Mouse (Mus musculus): Measurements from ENCODE around the gene 1700015F17Rik. TPM values are rescaled to one million over a fixed set of nuclear protein-coding genes. Genes with fewer than 3 reads are reported as not detected.

The 1700015F17Rik gene
- total RNA-seq (2014; rRNA removed) (not detected in 2 replicates), polyA plus RNA-seq (2015; fragmentation: Nextera tagmentation; extraction: Ambion mirVana) (0.30 TPM in 1 of 2 replicates, not detected in the other)

DNA sequence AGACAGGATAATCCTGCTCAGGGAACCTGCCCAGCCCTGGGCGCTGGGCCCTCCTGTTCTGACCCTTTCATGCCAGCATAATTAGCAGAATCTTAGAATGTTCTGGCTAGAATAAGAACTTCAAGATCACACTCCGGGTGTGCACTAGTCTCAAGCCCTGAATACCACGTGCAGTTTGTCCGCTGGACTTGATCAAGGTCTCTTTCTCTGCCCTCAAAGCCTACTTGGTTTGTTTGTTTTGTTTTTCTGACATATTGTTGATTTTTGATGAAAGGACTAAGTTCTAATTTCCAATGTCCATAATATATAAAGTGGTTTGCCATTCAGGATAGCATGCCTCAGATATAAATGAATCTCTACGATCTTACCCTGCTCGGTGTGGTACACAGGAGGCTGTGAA is at the start of gene 1700015F17Rik:
TSS of gene 1700015F17Rik (minus strand) at position 101 of the 400 bp plus-strand sequence.
- Histone ChIP-seq H3K27me3 (ENCODE audit: insufficient read depth, low read length) (no peaks in the 10 kb centered on the region), H3K36me3 (ENCODE audit: insufficient read depth, low read length) (no peaks in the 10 kb centered on the region), H3K4me3 (ENCODE audit: low read length) (no peak within 1 kb of the TSS), H3K9me3 (ENCODE audit: low read length) (no peaks in the 10 kb centered on the region), H3K9ac (replicated peaks; ENCODE audit: low read length) (no peak within 1 kb of the TSS), H3K4me2 (ENCODE audit: low read depth, low read length) (no peak within 1 kb of the TSS), H3K27ac (no peak within 1 kb of the TSS), H3K4me1 (ENCODE audit: insufficient read depth, low read length) (no peaks in the 10 kb centered on the region)
- DNase-seq (ENCODE audit: low spot score) (no peak), ATAC-seq (no peak)
- TF ChIP-seq CTCF (IDR thresholded peaks at IDR 0.05; ENCODE audit: low read depth), result no peak
- 87% methylated on average over 6 of the region's 6 CpGs for WGBS

- Histone ChIP-seq H3K4me3 (ENCODE audit: low read length) (peak overlapping the region; percentile 64; the same call in 1 of the 2 replicates), H3K27ac (no peak overlapping the region), H3K36me3 (ENCODE audit: insufficient read depth, low read length) (no peaks in the 10 kb centered on the region), H3K27me3 (ENCODE audit: insufficient read depth, low read length) (no peaks in the 10 kb centered on the region), H3K4me1 (ENCODE audit: insufficient read depth, low read length) (no peaks in the 10 kb centered on the region), H3K4me2 (ENCODE audit: low read depth, low read length) (peak overlapping the region; percentile 72; the same call in 1 of the 2 replicates), H3K9ac (replicated peaks; ENCODE audit: low read length) (no peak overlapping the region), H3K9me3 (ENCODE audit: low read length) (no peaks in the 10 kb centered on the region)
- TF ChIP-seq CTCF (IDR thresholded peaks at IDR 0.05; ENCODE audit: low read depth), result no peak
- 85% methylated on average over 5 of the region's 5 CpGs for WGBS
- DNase-seq (ENCODE audit: low spot score) (no peak), ATAC-seq (no peak)
These were observed 36.5 kb upstream of the 1700015F17Rik start for GRCm38 (mm10) chr5:5515411-5515810.

DNA sequence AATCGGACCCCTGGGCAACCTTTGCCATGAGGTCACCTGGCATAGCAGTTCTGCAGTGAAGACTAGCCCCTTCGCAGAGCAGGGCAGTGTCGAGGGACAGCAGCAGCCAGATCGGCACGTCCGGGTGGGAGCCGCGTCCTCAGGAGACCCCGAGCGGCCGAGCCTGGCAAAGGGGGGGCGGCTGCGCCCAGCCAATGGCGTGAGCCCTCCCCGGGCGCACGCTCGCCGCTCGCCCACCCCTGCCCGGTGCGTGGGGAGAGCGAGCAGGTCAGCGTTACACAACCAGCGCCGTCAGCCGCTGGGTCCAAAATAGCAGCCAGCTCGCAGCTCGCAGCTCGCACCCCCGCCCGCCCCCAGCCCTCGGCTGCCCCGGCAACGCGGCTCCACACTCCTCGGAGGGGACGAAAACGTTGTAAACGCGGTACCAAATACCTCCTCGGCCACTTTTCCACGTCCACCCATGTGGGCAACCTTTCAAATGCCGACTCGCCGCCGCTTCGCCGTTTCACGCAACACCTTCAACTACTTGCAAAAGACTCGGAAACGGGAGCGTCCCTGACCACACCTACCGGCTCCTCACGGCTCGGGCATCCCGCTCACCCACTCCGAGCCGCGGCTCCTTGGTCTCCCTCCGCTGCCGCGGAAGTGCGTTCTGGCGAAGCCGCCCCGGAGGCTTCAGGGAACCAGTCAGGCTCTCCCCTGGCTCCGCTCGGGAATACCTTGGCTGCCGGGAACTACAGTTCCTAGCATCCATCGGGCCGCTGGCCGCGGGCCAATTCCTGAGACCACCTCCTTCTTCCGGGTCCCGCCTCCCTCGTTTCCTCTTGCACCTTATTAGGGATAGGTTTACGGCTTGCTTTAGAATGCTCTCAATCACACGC is 35.5 kb upstream of the 1700015F17Rik start, which contains the start of gene Cldn12:
TSS of gene Cldn12 (minus strand) at position 763 of the 881 bp plus-strand sequence.
- Histone ChIP-seq H3K27ac (peak within 1 kb of the TSS; percentile 80; the same call in 1 of the 2 replicates), H3K9ac (replicated peaks; ENCODE audit: low read length) (peak within 1 kb of the TSS; percentile 63), H3K4me1 (ENCODE audit: insufficient read depth, low read length) (no peaks in the 10 kb centered on the region), H3K9me3 (ENCODE audit: low read length) (no peaks in the 10 kb centered on the region), H3K4me2 (ENCODE audit: low read depth, low read length) (peak within 1 kb of the TSS; percentile 72), H3K4me3 (ENCODE audit: low read length) (peak within 1 kb of the TSS; percentile 64), H3K36me3 (ENCODE audit: insufficient read depth, low read length) (no peaks in the 10 kb centered on the region), H3K27me3 (ENCODE audit: insufficient read depth, low read length) (no peaks in the 10 kb centered on the region)
- WGBS, result under 1% methylated on average over 73 of the region's 79 CpGs
- DNase-seq (ENCODE audit: low spot score) (peak; percentile 99), ATAC-seq (peak; percentile 95)
- no peak for TF ChIP-seq CTCF (IDR thresholded peaks at IDR 0.05; ENCODE audit: low read depth)

GRCm38 (mm10) chr5:5511401-5511800 is 32.5 kb upstream of the 1700015F17Rik start:
- DNase-seq (ENCODE audit: low spot score) (no peak), ATAC-seq (no peak)
- H3K27me3 ChIP-seq (ENCODE audit: insufficient read depth, low read length), result no peaks in the 10 kb centered on the region
- H3K9ac ChIP-seq (replicated peaks; ENCODE audit: low read length), result no peak overlapping the region
- H3K27ac ChIP-seq, result no peak overlapping the region
- no peak overlapping the region for H3K4me3 ChIP-seq (ENCODE audit: low read length)
- H3K36me3 ChIP-seq (ENCODE audit: insufficient read depth, low read length), result no peaks in the 10 kb centered on the region
- 72% methylated on average over 3 of the region's 3 CpGs for WGBS
- no peak overlapping the region for H3K4me2 ChIP-seq (ENCODE audit: low read depth, low read length)
- no peaks in the 10 kb centered on the region for H3K9me3 ChIP-seq (ENCODE audit: low read length)
- no peaks in the 10 kb centered on the region for H3K4me1 ChIP-seq (ENCODE audit: insufficient read depth, low read length)
- no peak for TF ChIP-seq CTCF (IDR thresholded peaks at IDR 0.05; ENCODE audit: low read depth)

DNA sequence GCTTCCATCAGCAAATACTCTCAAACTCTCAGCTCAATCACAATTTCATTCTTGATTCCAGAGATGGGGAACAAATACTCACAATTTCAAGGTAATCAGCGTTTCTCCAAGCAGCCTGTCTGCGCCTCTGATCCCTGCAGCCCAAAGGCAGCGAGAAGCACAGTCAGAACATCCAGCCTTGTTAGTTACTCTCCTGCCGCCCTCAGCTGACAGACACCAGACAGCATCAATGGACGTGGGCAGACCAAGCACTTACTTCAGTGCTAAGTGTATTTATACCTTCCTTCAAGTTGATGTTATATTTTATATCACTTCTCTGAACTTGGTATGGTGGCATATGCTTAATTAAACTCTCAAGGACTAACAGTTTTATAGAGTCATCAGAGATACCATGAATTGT is 32.0 kb upstream of the 1700015F17Rik start:
- Histone ChIP-seq H3K9me3 (ENCODE audit: low read length) (no peaks in the 10 kb centered on the region), H3K36me3 (ENCODE audit: insufficient read depth, low read length) (no peaks in the 10 kb centered on the region), H3K4me2 (ENCODE audit: low read depth, low read length) (no peak overlapping the region), H3K4me1 (ENCODE audit: insufficient read depth, low read length) (no peaks in the 10 kb centered on the region), H3K4me3 (ENCODE audit: low read length) (no peak overlapping the region), H3K27me3 (ENCODE audit: insufficient read depth, low read length) (no peaks in the 10 kb centered on the region), H3K9ac (replicated peaks; ENCODE audit: low read length) (no peak overlapping the region), H3K27ac (no peak overlapping the region)
- TF ChIP-seq CTCF (IDR thresholded peaks at IDR 0.05; ENCODE audit: low read depth), result no peak
- ATAC-seq, result no peak
- 53% methylated on average over 5 of the region's 5 CpGs for WGBS
- DNase-seq (ENCODE audit: low spot score), result no peak

DNA sequence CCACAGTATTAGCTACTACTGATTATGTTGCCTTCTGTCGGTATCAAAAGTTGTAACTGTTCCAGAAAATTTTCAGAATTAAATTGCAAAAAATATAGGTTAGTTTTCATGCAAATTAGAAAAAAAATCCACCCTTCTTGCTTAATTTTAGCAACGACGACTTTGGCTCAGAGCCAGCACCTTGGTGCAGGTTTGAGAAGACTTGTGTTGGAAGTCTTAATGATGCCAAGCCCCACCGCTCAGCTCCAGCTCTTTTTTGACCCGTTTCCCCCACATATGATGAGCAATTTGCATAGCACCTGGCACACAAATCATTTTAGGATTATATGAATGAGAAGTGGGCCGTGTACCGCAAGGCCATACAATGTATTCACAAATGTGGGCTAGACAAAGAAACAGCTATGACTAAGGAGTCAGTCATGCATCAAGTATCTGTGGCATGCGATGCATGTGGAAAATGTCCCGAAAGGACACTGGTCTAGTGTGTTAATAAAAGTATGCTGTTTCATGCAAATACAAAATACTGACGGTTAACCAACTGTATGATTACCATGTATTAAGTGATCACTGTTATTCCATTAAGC is 31.5 kb upstream of the 1700015F17Rik start:
- H3K4me2 ChIP-seq (ENCODE audit: low read depth, low read length), result no peak overlapping the region
- no peaks in the 10 kb centered on the region for H3K36me3 ChIP-seq (ENCODE audit: insufficient read depth, low read length)
- WGBS, result 44% methylated on average over 10 of the region's 10 CpGs
- no peaks in the 10 kb centered on the region for H3K27me3 ChIP-seq (ENCODE audit: insufficient read depth, low read length)
- DNase-seq (ENCODE audit: low spot score) (no peak), ATAC-seq (no peak)
- TF ChIP-seq CTCF (IDR thresholded peaks at IDR 0.05; ENCODE audit: low read depth), result no peak
- no peaks in the 10 kb centered on the region for H3K4me1 ChIP-seq (ENCODE audit: insufficient read depth, low read length)
- no peaks in the 10 kb centered on the region for H3K9me3 ChIP-seq (ENCODE audit: low read length)
- H3K9ac ChIP-seq (replicated peaks; ENCODE audit: low read length), result no peak overlapping the region
- H3K4me3 ChIP-seq (ENCODE audit: low read length), result no peak overlapping the region
- H3K27ac ChIP-seq, result no peak overlapping the region
